Mouse (Mus musculus): ENCODE data around the gene Ubash3b.

GRCm38 (mm10) chr9:41079428-41080155, 81.9 kb downstream of the Ubash3b start:
- TF ChIP-seq CTCF (IDR thresholded peaks at IDR 0.05; ENCODE audit: extremely low read depth, insufficient read depth, low read length) (no peak), POLR2A (IDR thresholded peaks at IDR 0.05; ENCODE audit: extremely low read depth, insufficient read depth, low read length) (no peak)
